Mouse (Mus musculus): ENCODE measurements around the gene Slc43a2. TPM values are rescaled to one million over a fixed set of nuclear protein-coding genes. Genes with fewer than 3 reads are reported as not detected.

Gene Slc43a2
- 10 to 100 TPM; 44.2 to 51.3 TPM for total RNA-seq (2021)
- long read RNA-seq, full-length matches to known transcripts, result 7 of 74 reads
- long read RNA-seq, partial matches to known transcripts, result 33 of 74 reads
- long read RNA-seq, other reads (novel, unspliced or antisense), result 34 of 74 reads

- peak; percentile 96 to 98 for DNase-seq (ENCODE audit: low spot score in 2 of 2)
These were observed at the start of gene Slc43a2 for GRCm38 (mm10) chr11:75531469-75532242. Gene Slc43a2, plus strand, starts transcription at chr11:75531694.

- DNase-seq (ENCODE audit: low spot score in 2 of 2), result no peak
These were observed 45.3 kb upstream of the Slc43a2 start for GRCm38 (mm10) chr11:75486192-75486591.

GRCm38 (mm10) chr11:75486601-75487285, 44.8 kb upstream of the Slc43a2 start, which contains the start of gene Prpf8:
Gene Prpf8, plus strand, starts transcription at chr11:75486816.
- peak; percentile 98 to 99 for DNase-seq (ENCODE audit: low spot score in 2 of 2)

GRCm38 (mm10) chr11:75487496-75487895, 44.0 kb upstream of the Slc43a2 start:
- DNase-seq (ENCODE audit: low spot score in 2 of 2), result no peak

- no peak for DNase-seq (ENCODE audit: low spot score in 2 of 2)
These were observed 37.0 kb upstream of the Slc43a2 start for GRCm38 (mm10) chr11:75494296-75495049.

- DNase-seq (ENCODE audit: low spot score in 2 of 2), result no peak
These were observed 33.4 kb upstream of the Slc43a2 start for GRCm38 (mm10) chr11:75498126-75498525.

- no peak for DNase-seq (ENCODE audit: low spot score in 2 of 2)
These were observed 23.3 kb upstream of the Slc43a2 start for GRCm38 (mm10) chr11:75508162-75508561.

GRCm38 (mm10) chr11:75508904-75509303, 22.6 kb upstream of the Slc43a2 start:
- no peak for DNase-seq (ENCODE audit: low spot score in 2 of 2)

- peak; percentile 21 to 28 for DNase-seq (ENCODE audit: low spot score in 2 of 2)
These were observed 21.5 kb upstream of the Slc43a2 start, which contains the start of gene Rilp for GRCm38 (mm10) chr11:75509741-75510626. Gene Rilp, plus strand, starts transcription at chr11:75510094.

GRCm38 (mm10) chr11:75510627-75510993, 20.9 kb upstream of the Slc43a2 start:
- peak; percentile 82 to 93 for DNase-seq (ENCODE audit: low spot score in 2 of 2)

- DNase-seq (ENCODE audit: low spot score in 2 of 2), result no peak
These were observed 20.3 kb upstream of the Slc43a2 start for GRCm38 (mm10) chr11:75511213-75511612.

- DNase-seq (ENCODE audit: low spot score in 2 of 2), result no peak
These were observed 19.0 kb upstream of the Slc43a2 start for GRCm38 (mm10) chr11:75512301-75513018.

- no peak for DNase-seq (ENCODE audit: low spot score in 2 of 2)
These were observed 18.2 kb upstream of the Slc43a2 start, which contains the start of gene Scarf1 for GRCm38 (mm10) chr11:75513336-75513735. Gene Scarf1, plus strand, starts transcription at chr11:75513540.

GRCm38 (mm10) chr11:75515186-75515585, 16.3 kb upstream of the Slc43a2 start:
- no peak for DNase-seq (ENCODE audit: low spot score in 2 of 2)

- DNase-seq (ENCODE audit: low spot score in 2 of 2), result no peak
These were observed 11.5 kb upstream of the Slc43a2 start for GRCm38 (mm10) chr11:75519834-75520633.

GRCm38 (mm10) chr11:75521609-75522008, 9.9 kb upstream of the Slc43a2 start:
- no peak for DNase-seq (ENCODE audit: low spot score in 2 of 2)

- DNase-seq (ENCODE audit: low spot score in 2 of 2), result no peak
These were observed 8.7 kb upstream of the Slc43a2 start for GRCm38 (mm10) chr11:75522793-75523192.

GRCm38 (mm10) chr11:75525531-75526125, 5.9 kb upstream of the Slc43a2 start:
- DNase-seq (ENCODE audit: low spot score in 2 of 2), result no peak

Measured in layer of hippocampus, adult 18-20 months (tissue).